Mouse (Mus musculus): ENCODE results near the gene Stk24. TPM values are rescaled to one million over a fixed set of nuclear protein-coding genes. Genes with fewer than 3 reads are reported as not detected.

Stk24 gene
- polyA plus RNA-seq, 1 experiment from 2014 or later = 36.6 TPM

DNA sequence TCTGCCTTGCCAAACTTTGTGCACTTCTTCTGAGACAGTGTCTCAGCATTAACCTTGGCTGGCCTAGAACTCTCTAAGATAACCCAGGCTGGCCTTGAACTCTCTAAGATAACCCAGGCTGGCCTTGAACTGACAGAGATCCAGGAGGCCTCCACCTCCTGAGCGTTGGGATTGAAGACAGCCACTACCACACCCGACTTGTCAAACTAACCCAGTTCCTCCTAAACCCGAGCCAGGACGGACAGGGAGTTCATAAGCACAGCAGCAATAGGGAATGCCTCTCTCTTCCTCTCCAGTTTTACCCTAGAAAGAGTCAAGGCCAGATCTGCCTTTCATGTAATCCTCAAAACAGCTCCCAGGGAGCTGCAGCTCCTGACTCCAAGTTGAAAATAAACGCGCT is 3.2 kb downstream of the Stk24 start:
- Histone ChIP-seq H3K36me3 (0 out of 2 replicates have a peak, but pooled peaks cover 6% of the 10 kb centered on the region), H3K4me2 (replicated peaks) (0 out of 2 replicates have a peak overlapping the region, but pooled peaks have one; percentile 3), H3K4me1 (peaks cover 19% of the 10 kb centered on the region; the same call in 1 of the 2 replicates), H3K27me3 (replicated peaks) (no peaks in the 10 kb centered on the region), H3K4me3 (no peak overlapping the region), H3K9ac (no peak overlapping the region), H3K9me3 (no peaks in the 10 kb centered on the region), H3K27ac (no peak overlapping the region)
- WGBS = 78% methylated on average over 6 of the region's 6 CpGs
- ATAC-seq (ENCODE audit: low FRiP score, low read depth) = no peak

GRCm38 (mm10) chr14:121373901-121374300 is 5.9 kb downstream of the Stk24 start:
- WGBS = 91% methylated on average over 4 of the region's 4 CpGs
- H3K36me3 ChIP-seq = 0 out of 2 replicates have a peak, but pooled peaks cover 6% of the 10 kb centered on the region
- no peak overlapping the region for H3K4me2 ChIP-seq (replicated peaks)
- peaks cover 27% of the 10 kb centered on the region for H3K4me1 ChIP-seq
- no peak overlapping the region for H3K4me3 ChIP-seq
- H3K9me3 ChIP-seq = no peaks in the 10 kb centered on the region
- no peak for ATAC-seq (ENCODE audit: low FRiP score, low read depth)
- H3K27me3 ChIP-seq (replicated peaks) = no peaks in the 10 kb centered on the region
- no peak overlapping the region for H3K27ac ChIP-seq
- no peak overlapping the region for H3K9ac ChIP-seq

DNA sequence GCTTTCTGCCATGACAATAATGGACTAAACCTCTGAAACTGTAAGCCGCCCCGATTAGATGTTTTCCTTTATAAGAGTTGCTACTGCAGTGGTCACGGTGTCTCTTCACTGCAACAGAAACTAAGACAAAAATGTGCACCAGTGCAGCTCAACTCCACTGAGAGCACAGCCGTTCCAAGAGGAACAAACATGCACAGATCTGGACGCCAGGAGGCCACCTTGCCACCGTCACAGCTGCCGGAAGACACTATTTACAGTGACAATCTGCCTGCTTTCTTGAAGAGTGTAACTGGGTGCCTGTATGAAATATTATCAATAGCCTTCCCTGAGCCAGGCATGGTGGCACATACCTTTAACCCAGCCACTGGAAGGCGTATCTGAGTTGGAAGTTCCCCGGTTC is 6.8 kb downstream of the Stk24 start:
- 94% methylated on average over 9 of the region's 9 CpGs for WGBS
- Histone ChIP-seq H3K9me3 (no peaks in the 10 kb centered on the region), H3K27me3 (replicated peaks) (no peaks in the 10 kb centered on the region), H3K27ac (no peak overlapping the region), H3K4me3 (no peak overlapping the region), H3K9ac (no peak overlapping the region), H3K4me2 (replicated peaks) (no peak overlapping the region), H3K4me1 (peaks cover 36% of the 10 kb centered on the region), H3K36me3 (0 out of 2 replicates have a peak, but pooled peaks cover 6% of the 10 kb centered on the region)
- no peak for ATAC-seq (ENCODE audit: low FRiP score, low read depth)

- no peak overlapping the region for H3K4me2 ChIP-seq (replicated peaks)
- H3K27me3 ChIP-seq (replicated peaks) = no peaks in the 10 kb centered on the region
- H3K9ac ChIP-seq = no peak overlapping the region
- H3K36me3 ChIP-seq = 0 out of 2 replicates have a peak, but pooled peaks cover 6% of the 10 kb centered on the region
- ATAC-seq (ENCODE audit: low FRiP score, low read depth) = no peak
- WGBS = 88% methylated on average over 5 of the region's 5 CpGs
- H3K27ac ChIP-seq = no peak overlapping the region
- no peak overlapping the region for H3K4me3 ChIP-seq
- no peaks in the 10 kb centered on the region for H3K9me3 ChIP-seq
- peaks cover 35% of the 10 kb centered on the region for H3K4me1 ChIP-seq
These were observed 7.6 kb downstream of the Stk24 start for GRCm38 (mm10) chr14:121371911-121372820.

DNA sequence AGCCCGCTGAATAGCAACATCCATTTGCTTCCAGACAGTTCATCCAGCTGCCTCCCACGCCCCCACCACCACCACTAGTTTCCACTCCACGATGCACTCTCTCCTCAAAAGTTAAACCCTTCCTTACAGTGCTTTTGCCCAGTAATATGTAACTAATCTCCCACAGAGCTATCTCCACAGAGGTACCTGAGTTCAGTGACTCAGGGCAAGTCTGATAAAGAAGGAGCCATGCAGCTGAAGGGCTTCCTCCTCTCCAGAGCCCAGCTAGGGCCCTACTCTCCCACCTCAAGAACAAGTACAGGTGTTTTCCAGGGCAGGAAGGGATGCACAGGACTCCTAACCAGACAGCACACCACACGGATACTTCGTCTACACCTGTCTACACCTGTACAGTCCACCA is 10.4 kb downstream of the Stk24 start:
- 63% methylated on average over 5 of the region's 5 CpGs for WGBS
- Histone ChIP-seq H3K27me3 (replicated peaks) (no peaks in the 10 kb centered on the region), H3K9me3 (no peaks in the 10 kb centered on the region), H3K36me3 (0 out of 2 replicates have a peak, but pooled peaks cover 6% of the 10 kb centered on the region), H3K4me2 (replicated peaks) (no peak overlapping the region), H3K9ac (no peak overlapping the region), H3K27ac (no peak overlapping the region), H3K4me3 (no peak overlapping the region), H3K4me1 (peaks cover 47% of the 10 kb centered on the region)
- ATAC-seq (ENCODE audit: low FRiP score, low read depth) = no peak

GRCm38 (mm10) chr14:121368108-121368705 is 11.6 kb downstream of the Stk24 start:
- Histone ChIP-seq H3K9ac (no peak overlapping the region), H3K27me3 (replicated peaks) (no peaks in the 10 kb centered on the region), H3K36me3 (0 out of 2 replicates have a peak, but pooled peaks cover 6% of the 10 kb centered on the region), H3K4me1 (peaks cover 47% of the 10 kb centered on the region), H3K4me2 (replicated peaks) (no peak overlapping the region), H3K27ac (no peak overlapping the region), H3K9me3 (no peaks in the 10 kb centered on the region), H3K4me3 (no peak overlapping the region)
- no peak for ATAC-seq (ENCODE audit: low FRiP score, low read depth)
- WGBS = 50% methylated on average over 4 of the region's 4 CpGs

GRCm38 (mm10) chr14:121365991-121366728 is 13.7 kb downstream of the Stk24 start:
- H3K36me3 ChIP-seq = 0 out of 2 replicates have a peak, but pooled peaks cover 4% of the 10 kb centered on the region
- no peak overlapping the region for H3K9ac ChIP-seq
- H3K27ac ChIP-seq = no peak overlapping the region
- H3K4me3 ChIP-seq = no peak overlapping the region
- H3K4me1 ChIP-seq = peaks cover 47% of the 10 kb centered on the region
- H3K9me3 ChIP-seq = no peaks in the 10 kb centered on the region
- no peaks in the 10 kb centered on the region for H3K27me3 ChIP-seq (replicated peaks)
- WGBS = 80% methylated on average over 17 of the region's 17 CpGs
- ATAC-seq (ENCODE audit: low FRiP score, low read depth) = no peak
- no peak overlapping the region for H3K4me2 ChIP-seq (replicated peaks)

- no peak overlapping the region for H3K9ac ChIP-seq
- 0 out of 2 replicates have a peak, but pooled peaks cover 4% of the 10 kb centered on the region for H3K36me3 ChIP-seq
- H3K4me2 ChIP-seq (replicated peaks) = no peak overlapping the region
- no peak for ATAC-seq (ENCODE audit: low FRiP score, low read depth)
- H3K9me3 ChIP-seq = no peaks in the 10 kb centered on the region
- peaks cover 44% of the 10 kb centered on the region for H3K4me1 ChIP-seq
- H3K27ac ChIP-seq = no peak overlapping the region
- H3K27me3 ChIP-seq (replicated peaks) = no peaks in the 10 kb centered on the region
- WGBS = 89% methylated on average over 7 of the region's 7 CpGs
- no peak overlapping the region for H3K4me3 ChIP-seq
These were observed 14.4 kb downstream of the Stk24 start for GRCm38 (mm10) chr14:121365390-121365789.

DNA sequence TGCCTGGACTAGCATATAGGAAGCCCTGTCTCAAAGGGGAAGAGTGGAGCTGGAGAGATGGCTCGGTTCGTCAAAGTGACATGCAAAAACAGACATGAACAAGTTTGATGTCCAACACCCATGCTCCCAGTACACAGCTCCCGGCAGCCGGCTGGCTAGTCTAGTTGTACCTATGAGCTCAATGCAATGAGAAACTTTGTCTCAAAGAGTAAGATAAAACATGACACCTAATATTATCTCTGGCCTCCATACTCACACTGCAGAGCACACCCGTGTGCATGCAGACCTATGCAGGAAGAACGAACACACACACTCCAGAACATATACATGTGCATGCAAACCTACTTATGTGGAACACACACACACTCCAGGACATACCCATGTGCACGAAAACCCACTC is 15.5 kb downstream of the Stk24 start:
- 92% methylated on average over 7 of the region's 7 CpGs for WGBS

GRCm38 (mm10) chr14:121361319-121362114 is 18.3 kb downstream of the Stk24 start:
- Histone ChIP-seq H3K27ac (no peak overlapping the region), H3K4me2 (replicated peaks) (no peak overlapping the region), H3K27me3 (replicated peaks) (no peaks in the 10 kb centered on the region), H3K36me3 (0 out of 2 replicates have a peak, but pooled peaks cover 4% of the 10 kb centered on the region), H3K9me3 (no peaks in the 10 kb centered on the region), H3K9ac (no peak overlapping the region), H3K4me3 (no peak overlapping the region), H3K4me1 (peaks cover 18% of the 10 kb centered on the region)
- ATAC-seq (ENCODE audit: low FRiP score, low read depth) = no peak
- WGBS = 92% methylated on average over 17 of the region's 17 CpGs

More for the DNA sequence above, 15.5 kb downstream of the Stk24 start:
- Histone ChIP-seq H3K9ac (no peak overlapping the region), H3K4me2 (replicated peaks) (no peak overlapping the region), H3K9me3 (no peaks in the 10 kb centered on the region), H3K27me3 (replicated peaks) (no peaks in the 10 kb centered on the region), H3K4me1 (peaks cover 34% of the 10 kb centered on the region), H3K27ac (no peak overlapping the region), H3K36me3 (0 out of 2 replicates have a peak, but pooled peaks cover 4% of the 10 kb centered on the region), H3K4me3 (no peak overlapping the region)
- no peak for ATAC-seq (ENCODE audit: low FRiP score, low read depth)

DNA sequence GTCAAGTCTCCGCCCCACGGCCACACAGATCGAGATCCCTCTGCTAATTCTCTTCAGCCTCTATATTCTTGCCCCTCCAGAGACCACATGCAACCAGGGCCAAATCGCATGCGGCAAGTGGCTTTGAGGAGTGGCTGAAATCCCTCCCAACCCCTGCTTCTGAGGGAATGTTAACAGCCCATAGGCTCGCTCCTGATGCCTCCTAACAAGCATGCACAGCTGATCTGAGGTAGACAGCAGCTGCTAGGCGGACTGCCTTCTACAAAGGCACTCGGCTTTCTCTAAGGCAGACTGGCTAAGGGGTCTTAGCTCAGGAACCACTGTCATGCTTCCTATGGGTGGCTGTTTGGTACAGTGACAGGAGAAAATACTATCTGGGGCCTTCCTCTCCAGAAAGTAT is 20.0 kb downstream of the Stk24 start:
- no peak overlapping the region for H3K27ac ChIP-seq
- WGBS = 74% methylated on average over 8 of the region's 8 CpGs
- no peak overlapping the region for H3K9ac ChIP-seq
- peaks cover 6% of the 10 kb centered on the region; the same call in 1 of the 2 replicates for H3K4me1 ChIP-seq
- ATAC-seq (ENCODE audit: low FRiP score, low read depth) = no peak
- no peaks in the 10 kb centered on the region for H3K27me3 ChIP-seq (replicated peaks)
- H3K36me3 ChIP-seq = 0 out of 2 replicates have a peak, but pooled peaks cover 4% of the 10 kb centered on the region
- no peaks in the 10 kb centered on the region for H3K9me3 ChIP-seq
- H3K4me3 ChIP-seq = no peak overlapping the region
- H3K4me2 ChIP-seq (replicated peaks) = no peak overlapping the region

Measured in neural tube, embryonic 12.5 days (tissue).